Mouse (Mus musculus): ENCODE results near the gene Ephb1.

GRCm38 (mm10) chr9:101915082-101915481 is 439.4 kb downstream of the Ephb1 start:
- TF ChIP-seq POLR2A (IDR thresholded peaks at IDR 0.05; ENCODE audit: borderline replicate concordance, insufficient read depth, low read length) (no peak), CTCF (IDR thresholded peaks at IDR 0.05; ENCODE audit: borderline replicate concordance, insufficient read depth, low read depth, low read length) (no peak)

Measured in cerebellum, adult 2 months (tissue).